Mouse (Mus musculus) heart, adult 11 months (tissue): Measurements from ENCODE around the gene Rab5c.

ENCODE experiments used
- DNase-seq: peaks from one replicate; pipeline ENCODE4 v3.0.0; 2022

Rab5c gene

DNA sequence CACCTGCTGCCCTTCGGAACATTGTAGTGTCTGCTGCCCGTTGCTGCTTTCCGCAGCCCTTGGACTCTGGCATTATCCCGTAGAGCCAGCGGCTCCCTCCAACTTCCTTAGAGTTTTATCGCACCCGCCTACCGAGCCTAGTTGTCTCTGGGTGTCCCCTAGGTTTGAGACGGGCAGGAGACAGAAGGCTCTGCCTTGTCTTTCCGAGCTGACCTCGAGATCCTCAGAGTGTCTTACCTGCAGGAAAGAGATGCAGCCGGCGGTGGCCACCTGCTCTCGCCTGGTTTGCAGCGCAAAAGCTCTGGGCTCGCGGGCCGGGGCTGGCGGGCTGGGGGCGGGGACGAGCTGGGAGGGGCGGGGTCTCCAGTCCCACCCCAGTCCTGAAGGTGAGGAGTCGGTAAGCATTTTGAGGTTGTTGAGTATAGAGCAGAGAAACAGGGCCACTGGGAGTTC, 45.8 kb downstream of the Rab5c start, which contains the start of gene Zfp385c:
Zfp385c (minus strand) TSS at position 292 of the 453 bp plus-strand sequence.
- DNase-seq: no peak

DNA sequence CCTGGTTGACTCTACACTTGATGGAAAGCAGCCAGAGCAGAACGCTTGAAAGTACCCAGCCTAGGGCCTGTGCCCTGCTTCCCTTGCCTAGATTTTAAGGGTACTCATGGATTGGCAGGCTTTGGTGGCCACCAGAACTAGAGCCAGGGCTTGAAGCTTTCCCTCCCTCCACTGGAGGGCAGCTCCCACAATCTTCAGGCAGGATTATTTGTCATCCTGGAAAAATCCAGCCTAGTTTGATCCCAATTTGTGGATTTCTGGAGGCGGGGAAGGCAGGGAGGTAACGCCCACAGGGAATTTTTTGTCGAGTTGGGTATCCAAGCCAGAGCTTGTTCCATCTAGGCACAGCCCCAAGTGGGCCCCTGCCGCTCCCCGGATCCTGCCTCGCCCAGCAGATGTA, 47.6 kb downstream of the Rab5c start:
- DNase-seq: peak; percentile 89

DNA sequence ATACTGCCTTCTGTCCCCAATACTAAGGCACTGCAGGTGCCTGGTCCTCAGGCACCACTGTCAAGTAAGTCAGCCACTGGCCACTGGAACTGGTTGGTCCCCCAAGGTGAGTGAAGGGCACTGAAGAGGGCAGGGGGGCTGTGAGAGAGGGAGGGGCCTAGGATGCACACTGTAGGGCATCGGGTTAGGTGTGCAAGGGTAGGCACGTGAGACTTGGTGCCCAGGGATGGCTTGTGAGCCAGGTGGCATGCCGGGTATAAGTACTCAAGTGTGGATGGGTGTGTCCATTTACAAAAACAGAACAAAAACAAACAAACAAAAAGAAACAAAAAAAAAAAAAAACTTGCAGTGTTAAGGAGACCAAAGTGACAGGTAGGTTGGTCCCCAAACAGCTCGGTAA, 49.6 kb downstream of the Rab5c start:
- DNase-seq: peak; percentile 87

DNA sequence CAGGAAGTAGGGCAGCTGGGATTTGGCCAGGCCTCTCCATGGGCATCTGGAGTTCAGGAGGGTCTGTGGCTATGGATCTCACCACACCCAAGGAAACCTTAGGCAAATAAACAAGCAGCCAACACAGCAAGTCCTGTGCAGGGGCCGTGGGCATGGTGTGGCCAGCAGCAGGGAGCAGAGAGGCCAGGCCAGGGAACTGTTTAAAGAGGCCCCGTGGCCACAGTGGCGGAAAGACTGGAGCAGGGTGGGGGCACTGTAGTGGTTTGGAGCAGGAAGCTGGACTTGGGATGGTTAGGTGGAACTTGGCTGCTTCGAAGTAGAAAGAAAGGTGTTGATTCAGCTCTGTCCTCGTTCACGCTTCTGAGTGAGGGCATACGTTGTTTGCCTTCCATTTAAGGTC, 50.8 kb downstream of the Rab5c start:
- peak; percentile 88 for DNase-seq

DNA sequence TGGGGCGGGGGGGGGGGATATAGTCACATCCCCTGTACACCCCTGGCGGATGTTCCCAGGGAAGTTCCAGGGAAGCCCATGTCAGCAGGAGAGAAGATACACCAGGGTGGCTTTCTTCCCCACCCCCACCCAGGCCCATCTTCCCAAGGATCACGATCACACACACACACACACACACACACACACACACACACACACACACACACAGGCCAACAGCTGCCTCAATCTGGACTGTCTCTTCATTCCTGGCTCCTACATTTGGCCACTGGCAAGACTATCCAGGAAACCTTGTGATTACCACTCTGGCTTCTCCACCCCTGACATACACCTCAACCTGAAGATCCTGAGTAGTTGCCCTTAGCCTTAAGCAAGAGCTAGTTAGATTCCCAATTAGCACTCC, 52.6 kb downstream of the Rab5c start:
- no peak for DNase-seq

DNA sequence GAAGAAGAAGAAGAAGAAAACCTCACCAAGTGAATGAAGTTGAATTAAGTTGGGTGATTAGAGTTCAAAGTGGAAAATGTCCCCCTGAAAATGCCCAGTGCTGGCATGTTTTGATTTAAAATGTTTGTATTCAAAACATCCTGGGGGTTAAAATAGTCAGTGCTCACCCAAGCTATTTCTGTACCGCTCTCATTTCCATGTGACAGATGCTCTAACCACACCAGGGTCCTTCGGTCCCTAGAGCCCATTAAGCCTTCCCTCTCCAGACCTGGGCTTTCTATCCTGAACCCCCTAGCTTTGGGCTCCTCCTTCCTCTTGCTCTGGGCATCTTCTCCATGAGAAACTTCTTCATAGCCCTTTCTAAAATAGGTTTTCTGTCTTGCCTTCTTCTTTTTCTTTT, 53.9 kb downstream of the Rab5c start:
- no peak for DNase-seq

DNA sequence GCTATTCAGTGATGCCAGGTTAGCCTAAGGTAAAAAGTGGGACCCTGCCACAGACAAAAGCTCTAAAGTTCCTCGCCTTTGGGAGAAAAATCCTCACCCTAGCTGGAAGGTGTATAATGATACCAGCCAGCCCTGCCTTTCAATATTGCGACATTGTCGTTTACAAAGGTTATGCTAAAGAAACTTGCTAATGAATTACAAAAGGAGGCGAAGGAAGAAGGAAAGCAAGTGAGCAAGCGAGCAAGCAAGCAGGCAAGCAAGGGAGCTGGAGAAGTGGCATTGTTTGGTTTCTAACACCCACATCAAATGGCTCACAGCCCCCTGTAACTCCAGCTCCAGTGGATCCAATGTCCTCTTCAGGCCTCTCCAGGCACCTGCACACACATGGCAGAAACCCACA, 55.5 kb downstream of the Rab5c start:
- no peak for DNase-seq

DNA sequence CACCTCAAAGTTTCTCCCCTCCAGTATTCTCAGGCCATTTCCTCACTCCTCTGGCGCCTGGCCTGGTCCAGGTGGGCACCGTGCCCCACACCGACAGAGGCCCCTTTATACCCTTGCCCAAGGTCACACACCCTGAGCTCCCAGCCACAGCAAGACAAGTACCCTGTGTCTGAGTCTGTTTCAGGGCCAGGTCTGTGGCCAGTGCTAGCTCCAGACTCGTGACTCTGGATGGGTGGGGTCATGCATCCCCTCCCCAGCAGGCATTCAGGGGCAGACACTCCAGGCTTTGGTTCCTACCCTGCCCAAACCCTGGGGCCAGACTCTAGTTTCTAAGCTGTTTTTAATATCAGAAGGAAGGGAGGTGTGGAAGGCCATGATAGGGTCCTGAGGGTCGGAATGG, 56.2 kb downstream of the Rab5c start:
- peak; percentile 70 for DNase-seq

DNA sequence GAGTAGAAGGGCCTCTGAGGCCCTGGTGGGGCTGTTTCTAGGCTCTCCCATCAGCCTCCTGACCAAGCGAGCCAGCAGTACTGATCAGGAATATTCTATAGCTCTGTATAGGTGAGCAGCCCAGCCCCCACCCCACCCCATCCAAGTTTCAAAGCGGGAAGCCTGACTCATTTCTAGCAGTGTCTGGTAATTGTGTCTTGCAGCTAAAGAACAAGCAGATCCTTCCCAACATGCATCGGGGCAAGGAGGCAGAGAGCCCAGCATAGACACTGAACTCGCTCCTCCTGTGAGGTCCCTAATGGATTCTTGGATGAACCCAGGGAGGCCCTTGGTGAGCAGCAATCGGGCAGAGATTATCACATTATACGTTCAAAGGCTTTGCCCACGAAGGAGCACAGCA, 60.2 kb downstream of the Rab5c start:
- no peak for DNase-seq

DNA sequence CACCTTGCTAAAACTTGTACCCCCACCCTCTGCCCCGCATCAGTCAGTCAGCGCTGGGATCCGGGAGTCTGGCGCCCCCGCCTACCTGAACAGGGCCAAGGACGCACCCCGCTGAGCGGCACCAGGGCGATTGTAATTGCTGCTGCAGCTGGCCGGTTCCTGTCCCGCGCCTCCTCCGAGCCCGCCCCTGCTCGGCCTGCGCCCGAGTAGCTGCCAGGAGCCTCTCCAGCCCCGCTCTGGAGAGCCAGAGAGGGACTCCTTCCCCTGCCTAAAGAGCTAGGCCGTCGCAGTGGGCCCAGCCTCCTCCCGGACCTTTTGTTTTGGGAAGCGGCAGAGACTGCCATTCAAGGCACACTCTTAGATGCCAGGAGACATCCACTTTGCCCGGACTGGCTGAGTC, 64.8 kb downstream of the Rab5c start:
- DNase-seq: peak; percentile 96

DNA sequence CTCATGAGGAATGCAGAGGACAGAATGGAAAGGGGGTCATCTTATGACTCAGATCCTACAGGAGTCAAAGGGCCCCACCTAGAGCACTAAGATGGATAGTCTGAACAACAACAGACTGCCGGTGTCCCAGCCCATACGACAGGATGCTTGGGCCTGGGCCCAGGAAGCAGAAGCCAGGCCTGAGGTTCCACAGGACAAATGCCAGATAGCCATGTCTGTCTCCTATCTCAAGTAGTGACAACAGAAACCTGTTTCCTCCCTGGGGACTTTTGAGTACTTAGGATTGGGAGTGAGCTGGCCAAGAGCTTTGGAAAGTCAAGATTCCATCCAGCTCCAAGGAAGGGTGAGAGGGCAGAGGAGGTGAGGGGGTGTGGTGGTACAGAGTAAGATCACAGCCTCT, 66.1 kb downstream of the Rab5c start:
- DNase-seq: peak; percentile 96

DNA sequence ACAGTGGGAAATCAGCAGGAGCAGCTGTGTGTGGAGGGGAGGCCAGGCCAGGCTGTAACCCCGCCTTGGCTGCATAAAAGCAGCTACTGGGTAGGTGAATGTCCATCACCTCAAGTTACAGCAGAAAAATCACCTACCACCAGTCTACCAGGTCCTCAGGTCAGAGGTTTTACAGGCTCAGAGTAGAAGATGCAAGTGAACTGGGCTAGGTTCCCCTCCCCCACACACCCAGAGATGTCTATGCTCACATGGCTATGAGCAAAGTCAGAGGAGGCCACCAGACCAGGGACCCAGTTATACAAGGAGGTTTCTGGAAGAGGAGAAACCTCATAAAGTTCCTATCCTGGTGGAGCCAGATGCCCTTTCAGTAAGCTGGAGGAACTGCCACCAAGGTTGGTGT, 67.0 kb downstream of the Rab5c start:
- peak; percentile 76 for DNase-seq
